Mouse (Mus musculus) retina, embryonic 14.5 days (tissue): Measurements from ENCODE around the gene Gm9922.

Source experiments
- DNase-seq: peaks from one replicate; pipeline ENCODE4 v3.0.0-alpha.2; 2015; ENCODE audit warnings: low spot score

Gm9922 gene

DNA sequence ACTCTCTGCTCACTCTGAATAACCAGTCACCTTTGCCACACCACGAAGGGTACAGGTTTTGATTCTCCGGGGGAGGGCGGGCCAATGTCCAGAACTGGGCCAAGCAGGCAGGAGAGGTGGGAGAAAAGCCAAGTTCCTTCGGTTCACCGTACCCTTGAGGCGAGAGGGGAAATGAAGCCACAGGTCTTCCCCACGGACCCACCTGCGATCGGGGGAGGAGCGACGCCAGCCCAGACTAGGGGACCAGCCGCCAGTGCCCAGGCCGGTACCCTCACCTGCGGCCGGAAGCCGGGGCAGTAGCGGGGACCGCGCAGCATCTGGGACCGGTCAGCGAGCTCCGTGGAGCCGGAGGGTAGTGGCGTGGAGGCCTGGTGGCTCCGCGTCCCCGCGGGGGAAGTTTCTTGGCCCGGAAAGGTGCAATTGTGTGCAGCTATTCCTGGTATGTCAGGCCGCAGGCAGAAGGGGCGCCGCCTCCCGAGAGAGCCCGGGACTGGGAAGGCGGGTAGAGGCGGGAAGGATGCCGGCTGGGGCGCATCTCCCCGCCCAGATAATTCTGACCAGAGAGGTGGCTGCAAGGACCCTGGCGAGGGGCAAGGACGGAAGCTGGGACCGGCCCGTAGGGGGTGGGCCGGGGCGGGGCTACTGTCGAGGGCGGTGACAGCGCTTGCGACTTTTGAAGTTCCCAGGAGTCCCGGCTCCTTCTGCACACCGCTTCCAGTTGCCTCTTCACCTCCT lies at the start of gene Gm9922, which contains the start of gene Lmo7:
Gm9922 (minus strand) TSS at position 578 of the 735 bp plus-strand sequence.
Lmo7 (plus strand) TSS at position 721 of the 735 bp plus-strand sequence.
- DNase-seq, result peak; percentile 56

DNA sequence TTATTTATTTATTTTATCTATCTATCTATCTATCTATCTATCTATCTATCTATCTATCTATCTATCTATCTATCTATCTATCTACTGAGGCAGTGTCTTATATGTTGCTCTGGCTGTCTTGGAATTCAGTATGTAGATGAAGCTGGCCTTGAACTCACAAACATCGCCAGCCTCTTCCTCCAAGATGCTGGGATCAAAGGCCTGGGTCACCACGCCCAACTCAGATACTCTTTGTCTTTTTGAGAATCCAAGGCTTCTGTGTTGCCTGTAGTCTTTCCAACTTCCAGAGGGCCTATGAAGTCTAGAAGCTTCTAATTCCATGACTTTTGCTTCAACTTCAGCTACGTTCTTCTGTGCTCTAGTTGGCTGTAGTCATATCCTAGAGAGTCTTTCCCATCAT lies 48.8 kb upstream of the Gm9922 start:
- no peak for DNase-seq

DNA sequence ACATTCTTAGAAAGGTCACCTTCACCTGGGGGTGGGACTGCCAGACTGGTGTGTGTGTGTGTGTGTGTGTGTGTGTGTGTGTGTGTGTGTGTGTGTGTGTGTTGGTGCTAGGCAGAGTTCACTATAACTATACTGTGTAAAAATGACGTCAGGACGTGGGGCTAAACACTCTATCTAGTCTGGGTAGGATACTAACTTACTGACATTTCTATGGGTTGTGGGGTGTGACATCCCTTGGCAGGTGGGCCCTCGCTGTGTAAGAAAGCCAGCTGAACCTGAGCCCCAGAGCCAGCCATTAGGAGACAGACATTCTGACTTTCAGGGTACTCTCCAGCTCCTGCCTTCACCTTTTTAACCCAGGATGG lies 47.5 kb upstream of the Gm9922 start:
- DNase-seq, result no peak

DNA sequence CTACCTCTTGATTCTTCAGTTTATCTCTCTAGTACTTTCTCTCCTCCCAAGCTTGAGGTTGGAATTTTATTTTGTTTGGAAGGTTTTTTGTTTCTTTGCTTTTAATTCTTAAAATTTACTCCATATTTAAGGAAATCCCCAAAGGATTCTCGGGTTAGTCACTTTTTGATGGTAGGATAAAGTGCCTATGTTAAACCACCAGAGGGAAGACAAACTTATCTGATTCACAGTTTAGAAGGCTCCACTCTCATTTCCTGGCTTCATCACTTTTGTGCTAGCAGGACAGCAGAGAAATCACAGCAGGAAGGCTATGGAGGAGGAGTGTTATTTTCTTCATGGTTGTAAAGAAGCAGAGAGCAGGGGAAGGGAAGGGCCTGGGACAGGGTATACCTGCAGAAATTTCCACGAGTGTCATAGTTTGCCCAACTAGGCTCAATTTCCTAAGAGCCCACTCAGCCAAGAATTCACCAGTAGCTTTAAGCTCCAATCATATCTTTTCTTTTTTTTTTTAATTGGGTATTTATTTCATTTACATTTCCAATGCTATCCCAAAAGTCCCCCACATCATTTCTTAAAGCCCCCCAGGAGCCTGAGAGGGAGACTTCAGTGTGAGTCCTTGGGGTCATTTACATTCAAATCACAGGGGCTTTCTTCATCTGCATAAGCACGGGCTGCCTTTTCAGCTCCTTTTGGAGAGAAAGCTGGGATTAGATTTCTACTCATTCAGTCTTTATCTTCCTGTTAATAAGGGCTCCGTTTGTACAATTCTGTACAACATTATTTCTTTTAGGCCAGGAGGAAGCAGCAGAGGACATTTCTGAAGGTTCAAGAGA lies 46.9 kb upstream of the Gm9922 start:
- no peak for DNase-seq

DNA sequence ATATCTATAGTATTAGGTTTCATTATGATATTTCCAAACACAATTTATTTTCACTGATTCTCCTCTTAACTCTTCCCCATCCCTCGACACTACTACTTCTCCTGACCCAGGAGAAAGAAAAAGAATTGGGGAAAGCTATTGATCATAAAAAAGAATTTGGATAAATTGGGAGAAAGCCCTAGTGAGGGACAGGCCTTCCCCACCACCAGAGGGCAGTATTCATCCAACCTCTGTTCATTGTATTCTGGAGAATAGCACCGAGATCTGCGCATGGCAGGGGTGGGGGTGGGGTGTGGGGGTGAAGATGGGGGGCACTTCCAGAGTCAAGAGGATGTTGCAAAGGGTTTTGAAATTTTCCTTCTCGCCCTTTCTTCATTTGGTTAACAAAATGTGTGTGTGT lies 45.0 kb upstream of the Gm9922 start:
- DNase-seq, result peak; percentile 61

DNA sequence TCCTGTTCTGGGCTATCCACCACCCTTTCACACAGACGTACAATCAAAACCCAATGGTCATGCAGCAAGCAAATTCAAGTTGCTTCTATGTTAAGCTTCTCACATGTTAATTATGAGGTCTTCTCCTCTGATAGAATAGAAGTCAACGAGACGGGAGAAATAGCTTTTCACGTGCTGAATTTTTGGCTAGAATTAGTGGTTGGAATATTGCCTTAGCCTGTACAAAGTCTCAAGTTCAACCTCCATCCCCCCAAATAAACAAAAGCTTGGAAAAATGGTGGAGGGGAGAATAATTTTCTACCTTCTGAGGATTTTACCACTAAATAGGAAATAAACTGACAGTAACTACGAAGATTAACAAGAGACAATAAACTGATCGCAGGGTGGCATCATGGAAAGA lies 42.1 kb upstream of the Gm9922 start:
- no peak for DNase-seq

DNA sequence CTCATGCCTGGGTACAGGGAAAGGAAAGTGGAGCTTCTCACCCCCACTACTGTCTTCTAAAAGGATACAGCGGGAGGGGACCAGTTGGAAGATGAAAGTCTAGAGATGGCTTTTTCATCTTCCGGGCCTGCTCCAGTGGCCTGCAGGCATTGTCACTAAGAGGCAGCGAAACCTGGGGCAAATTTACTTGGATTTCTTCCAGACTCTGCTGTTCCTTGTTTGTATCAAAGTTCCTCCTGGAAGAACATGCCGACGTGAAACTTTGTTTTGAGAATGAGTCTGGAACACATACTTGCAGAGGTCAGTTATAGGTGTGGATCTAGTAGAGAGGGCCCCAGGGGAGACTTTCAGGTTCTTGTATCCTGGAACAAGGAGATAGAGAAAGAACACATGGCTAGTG lies 41.7 kb upstream of the Gm9922 start:
- no peak for DNase-seq

DNA sequence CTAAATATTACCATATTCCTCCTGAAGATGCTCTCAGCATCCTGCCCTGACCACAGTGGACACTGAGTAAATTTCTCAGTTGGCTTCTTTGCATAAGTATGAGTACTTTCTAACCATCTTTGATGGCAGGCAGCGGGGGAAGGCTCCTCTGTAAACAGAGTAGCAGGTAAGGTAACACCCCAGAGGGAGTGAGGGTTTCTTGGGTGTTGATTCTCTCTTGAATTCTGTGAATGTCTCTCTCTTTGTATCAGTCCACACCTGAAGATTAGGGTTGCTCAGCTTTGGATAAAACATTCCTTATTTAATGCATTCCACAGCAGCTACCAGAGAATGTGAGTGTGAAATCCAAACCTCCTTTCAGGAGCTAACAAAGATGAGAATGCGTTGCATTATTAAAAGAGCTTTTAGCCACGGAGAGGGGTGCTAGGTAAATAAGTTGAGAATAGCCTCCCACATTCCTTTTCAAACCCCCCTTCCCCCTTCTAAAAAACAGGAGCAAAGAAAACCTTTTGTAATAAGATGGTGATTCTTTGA lies 34.2 kb upstream of the Gm9922 start:
- DNase-seq, result no peak

DNA sequence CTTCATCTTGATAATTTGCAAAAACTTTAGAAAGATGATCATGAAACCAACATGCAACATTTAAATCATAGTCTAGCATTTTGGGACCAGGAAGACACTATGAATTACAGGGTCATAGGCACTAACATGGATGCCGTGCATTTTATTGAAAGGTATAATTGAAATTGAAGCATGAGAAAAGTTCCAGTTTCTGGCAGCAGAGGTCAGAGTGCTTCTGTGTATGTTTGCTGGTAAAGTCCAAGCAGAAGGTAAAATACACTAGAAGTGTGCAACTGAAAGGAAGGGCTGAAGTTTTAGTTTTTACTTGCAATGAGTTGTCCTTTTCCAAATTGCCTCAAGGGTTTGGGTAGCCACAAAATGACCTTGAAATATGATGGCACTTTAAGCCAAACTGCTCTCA lies 32.7 kb upstream of the Gm9922 start:
- DNase-seq, result peak; percentile 32

DNA sequence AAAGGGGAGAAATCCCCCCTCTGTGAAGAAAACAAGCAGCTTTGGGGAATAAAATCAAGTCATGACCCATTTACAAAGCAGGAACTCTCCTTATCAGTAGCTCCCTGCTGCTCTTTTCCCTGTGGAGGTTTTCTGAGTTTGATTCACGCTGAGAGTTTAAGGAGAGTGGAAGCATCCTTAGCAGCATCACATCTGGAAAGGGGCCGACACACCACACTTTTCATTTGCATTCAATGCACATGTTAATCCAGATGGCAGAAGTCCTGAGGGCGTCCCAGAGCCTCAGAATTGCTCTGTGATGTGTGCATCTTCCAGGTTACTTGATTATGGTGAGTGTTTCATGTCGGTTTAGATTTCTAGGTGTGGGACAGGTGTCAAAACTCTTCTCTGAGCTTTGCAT lies 25.8 kb upstream of the Gm9922 start:
- DNase-seq, result no peak

DNA sequence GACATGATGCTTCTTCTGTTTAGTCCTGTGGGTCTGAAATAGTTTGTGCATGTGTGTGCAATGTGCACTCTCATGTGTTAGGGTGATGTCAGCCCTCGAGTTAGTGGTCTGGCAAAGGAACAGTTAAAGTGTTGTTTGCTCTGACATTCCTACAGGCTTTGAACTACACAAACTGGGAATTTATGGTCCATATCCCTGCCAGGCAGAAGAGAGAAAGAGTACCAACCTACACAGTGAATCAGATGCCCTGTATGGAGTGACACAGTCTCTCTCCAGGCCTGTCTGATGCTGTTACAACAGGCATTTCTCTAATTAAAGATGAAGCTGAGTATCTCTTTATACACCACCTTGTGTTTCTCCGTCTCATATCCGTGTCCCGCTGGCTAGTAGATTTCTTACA lies 21.3 kb upstream of the Gm9922 start:
- DNase-seq, result no peak

DNA sequence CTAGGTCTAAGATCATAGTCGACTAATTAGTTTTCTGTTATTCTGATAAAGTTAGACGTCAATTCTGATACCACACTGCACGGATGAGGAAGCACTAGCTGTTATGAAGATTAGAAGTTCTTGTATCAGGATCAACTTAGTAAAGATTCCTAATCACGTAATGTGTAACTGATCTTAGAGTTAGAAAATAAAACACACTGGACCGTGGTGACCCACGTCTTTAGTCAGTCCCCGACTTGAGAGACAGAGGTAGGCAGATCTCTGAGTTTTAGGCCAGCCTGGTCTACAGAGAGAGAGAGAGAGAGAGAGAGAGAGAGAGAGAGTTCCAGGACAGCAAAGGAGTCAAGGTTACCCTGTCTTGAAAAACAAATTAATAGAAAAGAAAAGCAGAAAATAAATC lies 18.8 kb upstream of the Gm9922 start:
- DNase-seq, result no peak

DNA sequence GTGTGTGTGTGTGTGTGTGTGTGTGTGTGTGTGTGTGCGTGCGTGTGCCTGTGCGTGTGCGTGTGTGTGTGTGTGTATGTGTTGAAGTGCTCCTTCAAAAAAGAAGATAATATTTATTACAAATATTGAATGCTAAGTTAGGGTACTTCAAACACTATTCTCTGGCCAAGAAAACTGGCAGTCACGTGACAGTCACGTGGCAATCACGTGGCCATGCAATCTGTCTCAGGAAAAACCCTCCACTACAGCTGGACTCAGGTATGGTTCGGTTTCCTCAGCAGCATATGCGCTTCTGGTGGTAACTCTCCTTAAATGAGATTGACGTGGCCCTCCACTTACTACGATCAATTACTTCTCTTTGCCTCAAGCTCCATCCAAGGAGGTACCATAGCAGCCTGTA lies 18.2 kb upstream of the Gm9922 start:
- DNase-seq, result no peak

DNA sequence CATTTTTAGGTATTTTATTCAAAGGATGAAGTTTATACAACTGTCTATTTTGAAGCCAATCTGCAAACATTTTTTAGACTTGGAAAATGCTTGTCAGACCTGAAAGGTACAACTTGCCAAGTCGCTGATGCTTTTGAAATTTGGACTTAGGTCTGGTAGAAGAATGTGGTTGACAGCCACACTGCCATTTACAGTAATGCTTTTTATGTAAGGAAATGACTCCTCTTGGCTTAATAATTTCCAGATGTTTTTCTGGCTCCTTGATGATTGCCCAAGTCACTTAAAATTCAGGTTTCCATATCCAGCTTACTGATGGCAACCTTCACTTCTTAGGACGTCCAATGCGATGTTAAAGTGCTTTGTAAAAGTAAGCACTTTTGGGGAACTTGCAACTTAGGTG lies 17.0 kb upstream of the Gm9922 start:
- no peak for DNase-seq

DNA sequence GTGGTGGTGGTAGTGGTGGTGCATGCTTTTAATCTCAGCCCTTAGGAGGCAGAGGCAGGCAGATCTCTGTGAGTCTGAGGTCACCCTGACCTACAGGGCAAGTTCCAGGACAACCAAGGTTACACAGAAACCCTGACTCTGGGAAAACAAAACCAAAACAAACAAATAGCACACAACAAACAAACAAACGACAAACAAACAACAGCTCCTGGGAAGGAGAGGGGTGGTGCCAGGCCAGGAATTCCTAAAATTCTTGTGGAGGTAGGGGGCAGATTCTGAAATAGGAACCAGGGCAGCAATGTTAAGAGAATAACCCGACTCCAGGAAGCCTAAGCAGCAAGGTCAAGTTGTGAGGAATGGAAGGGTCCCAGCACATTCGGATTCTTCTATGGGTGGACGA lies 7.9 kb upstream of the Gm9922 start:
- no peak for DNase-seq

DNA sequence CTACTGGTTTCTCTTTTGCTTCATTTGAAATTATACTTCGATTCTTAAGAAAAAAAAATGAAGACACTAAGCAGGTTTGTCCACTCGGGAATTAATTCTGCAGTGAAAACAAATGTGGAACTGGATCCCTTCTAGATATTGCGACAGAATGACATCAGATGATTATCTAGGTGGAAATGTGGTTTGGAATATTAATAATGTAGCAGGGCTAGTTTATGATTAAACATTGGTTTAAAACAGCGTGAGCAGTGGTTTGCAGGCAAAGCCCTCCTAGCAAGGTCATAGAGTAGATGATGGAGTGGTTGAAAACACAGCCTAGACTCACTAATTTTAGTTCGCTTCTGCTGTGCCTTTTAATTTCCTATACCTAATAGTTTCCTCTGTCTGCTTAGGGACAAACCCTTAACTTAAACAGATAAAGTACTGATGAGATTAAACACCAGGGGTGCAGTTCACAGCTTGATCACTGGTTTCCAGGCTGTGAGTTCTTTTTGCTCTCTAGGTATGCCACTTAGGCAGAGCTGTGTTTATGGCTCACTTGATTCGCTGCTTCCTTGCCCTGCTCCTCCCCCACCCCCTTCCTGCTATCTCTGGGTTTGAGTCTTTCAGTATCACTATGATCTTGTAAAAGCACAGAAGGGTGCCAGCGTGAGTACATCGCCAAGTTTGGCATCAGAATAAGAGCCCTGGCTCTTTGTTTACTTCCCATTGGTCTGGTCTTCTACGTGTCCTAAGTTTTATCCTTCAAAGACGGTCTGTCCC lies 4.1 kb upstream of the Gm9922 start:
- DNase-seq, result peak; percentile 12

DNA sequence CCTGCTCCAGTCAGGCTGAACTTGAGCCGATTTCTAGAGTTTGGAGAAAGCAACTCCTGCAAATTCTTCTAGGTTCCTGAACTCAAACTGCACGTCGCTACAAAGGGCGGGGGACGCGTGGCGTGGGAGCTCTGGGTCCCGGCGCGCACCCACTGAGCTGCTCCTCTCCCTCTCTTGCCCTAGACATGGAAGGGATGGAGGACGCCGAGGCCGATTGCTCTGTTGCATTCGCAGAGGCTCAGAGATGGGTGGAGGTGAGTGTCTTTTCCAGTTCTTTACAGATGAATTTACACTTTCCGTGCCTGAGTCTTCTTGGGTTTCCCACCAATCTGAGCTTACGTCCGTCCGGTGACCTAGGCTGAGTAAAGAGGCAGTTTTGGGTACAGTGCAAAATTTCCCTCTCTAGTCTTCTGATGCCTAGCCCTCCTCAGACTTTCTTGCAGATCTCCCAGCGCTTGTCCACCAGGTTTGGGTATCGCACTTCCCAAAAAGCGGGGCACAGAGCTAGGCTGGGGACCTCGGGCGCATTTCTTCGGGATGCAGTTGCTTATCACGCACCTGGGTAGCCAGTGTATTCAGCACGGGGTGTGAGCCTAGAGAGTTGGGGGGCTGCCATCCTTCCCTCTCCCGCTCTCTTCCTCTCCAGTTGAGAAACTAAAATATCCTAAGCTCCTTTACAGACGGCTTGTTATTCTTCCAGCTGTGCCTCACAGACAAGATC lies 518 bp upstream of the Gm9922 start:
- DNase-seq, result peak; percentile 4

DNA sequence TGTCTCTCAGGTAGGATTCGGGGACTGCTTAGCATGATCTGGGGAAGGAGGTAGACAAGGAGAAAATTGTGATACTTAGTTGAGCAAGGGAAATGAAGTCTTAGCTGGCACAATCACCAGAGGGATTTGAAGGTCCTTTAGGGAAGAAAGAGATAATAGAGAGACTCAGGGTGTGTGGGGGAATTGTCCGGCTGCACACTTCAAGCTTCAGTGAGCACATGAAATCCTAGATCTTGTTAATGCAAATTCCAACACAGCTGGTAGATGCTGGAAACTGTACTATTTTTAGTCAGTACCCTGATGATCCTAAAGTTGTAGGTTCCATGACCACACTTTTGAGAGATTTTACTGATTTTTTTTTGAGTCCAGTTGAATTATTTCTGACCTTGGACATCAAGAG lies 15.2 kb downstream of the Gm9922 start:
- no peak for DNase-seq

DNA sequence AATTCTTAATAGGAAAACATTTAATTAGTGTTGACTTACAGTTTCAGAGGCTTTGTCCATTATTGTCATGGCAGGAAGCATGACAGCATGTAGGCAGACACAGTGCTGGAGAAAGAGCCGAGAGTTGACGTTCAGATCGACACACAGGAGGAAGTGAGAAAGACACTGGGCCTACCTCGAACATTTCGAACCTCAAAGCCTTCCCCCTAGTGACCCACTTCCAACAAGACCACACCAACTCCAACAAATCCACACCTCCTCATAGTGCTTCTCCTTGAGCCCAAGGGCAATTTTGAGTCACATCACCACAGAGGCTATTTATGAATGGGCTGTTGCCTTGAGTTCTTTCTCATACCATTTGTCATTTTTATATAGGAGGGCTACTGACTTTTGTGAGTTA lies 22.5 kb downstream of the Gm9922 start:
- no peak for DNase-seq

DNA sequence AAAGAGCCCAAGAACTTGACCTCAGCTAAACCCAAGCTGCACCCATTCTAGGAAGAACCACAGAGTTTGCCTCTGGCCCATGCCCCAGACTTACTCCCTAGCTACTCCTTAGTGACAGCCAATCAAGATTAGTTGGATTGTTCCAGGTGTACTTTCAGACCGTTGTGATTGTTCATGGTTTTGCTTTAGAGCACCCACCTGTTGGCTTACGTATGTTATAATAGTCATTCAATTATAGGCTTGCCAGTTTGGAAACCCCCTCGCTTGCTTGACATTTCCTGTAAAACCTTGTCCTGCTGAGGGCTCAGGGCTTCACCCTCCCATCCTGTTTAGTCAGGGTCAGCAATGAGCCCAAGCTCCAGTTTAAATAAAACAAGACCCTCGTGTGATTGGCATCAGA lies 25.1 kb downstream of the Gm9922 start:
- no peak for DNase-seq

DNA sequence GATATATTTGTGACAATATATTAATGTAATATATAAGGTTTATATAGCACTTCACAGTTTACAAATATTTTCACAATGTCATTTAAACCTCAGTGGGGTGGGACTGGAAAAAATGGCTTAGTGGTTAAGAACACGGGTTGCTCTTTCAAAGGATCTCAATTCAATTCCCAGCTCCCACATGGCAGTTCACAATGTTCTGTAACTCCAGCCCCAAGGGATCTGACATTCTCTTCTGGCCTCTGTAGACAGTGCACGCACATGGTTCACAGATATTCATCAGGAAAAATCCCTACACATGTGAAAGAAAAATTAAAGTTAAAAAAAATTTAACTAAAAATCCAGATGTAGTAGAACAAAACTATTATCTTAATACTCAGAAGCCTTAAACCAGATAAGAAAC lies 41.2 kb downstream of the Gm9922 start:
- DNase-seq, result no peak

DNA sequence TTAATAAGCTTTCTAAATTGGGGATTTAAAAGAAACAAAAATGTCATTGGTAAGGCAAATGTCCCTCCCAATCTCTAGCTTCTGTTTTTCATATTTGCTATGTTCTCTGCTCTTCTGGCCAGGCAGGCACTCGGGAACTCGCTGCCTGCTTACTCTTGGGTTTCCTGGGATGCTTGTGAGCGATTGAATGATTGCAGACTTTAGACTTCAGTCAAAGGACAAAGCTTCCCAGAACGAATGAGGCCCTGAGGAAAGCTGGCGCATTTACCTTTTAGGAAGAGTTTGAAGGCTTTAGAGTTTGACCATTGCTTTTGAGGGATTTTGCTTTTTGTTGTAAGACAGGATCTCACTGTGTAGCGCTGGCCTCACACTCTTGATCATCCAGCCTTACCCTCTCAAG lies 41.9 kb downstream of the Gm9922 start:
- no peak for DNase-seq
